Mouse (Mus musculus): Measurements from ENCODE around the gene Ulk4. TPM values are rescaled to one million over a fixed set of nuclear protein-coding genes. Genes with fewer than 3 reads are reported as not detected.
"Not testable (repeated sequence)": the region's sequence is repeated elsewhere in the genome, so short reads cannot be mapped to it uniquely, and the experiment has no call there.

Ulk4 gene
- polyA plus RNA-seq, 1 experiment = 2.9 TPM

GRCm38 (mm10) chr9:121249805-121250204, 27.2 kb downstream of the Ulk4 start:
- 24% methylated on average over 14 of the region's 14 CpGs for WGBS
- no peak overlapping the region for H3K27ac ChIP-seq (ENCODE audit: control insufficient read depth, insufficient read depth, low read length)
- no peak overlapping the region for H3K4me3 ChIP-seq (ENCODE audit: control insufficient read depth, insufficient read depth, low read length)
- H3K4me1 ChIP-seq (replicated peaks; ENCODE audit: control insufficient read depth, insufficient read depth, low read length) = no peaks in the 10 kb centered on the region
- no peak for DNase-seq
- H3K36me3 ChIP-seq (ENCODE audit: control insufficient read depth, insufficient read depth, low read length) = no peaks in the 10 kb centered on the region
- no peaks in the 10 kb centered on the region for H3K27me3 ChIP-seq (ENCODE audit: control insufficient read depth, insufficient read depth, low read length)
- TF ChIP-seq POLR2A (IDR thresholded peaks at IDR 0.05; ENCODE audit: control insufficient read depth, extremely low read depth, insufficient read depth, low read length, poor library complexity) = no peak
- no peak for TF ChIP-seq CTCF (IDR thresholded peaks at IDR 0.05; ENCODE audit: borderline replicate concordance, control insufficient read depth, extremely low read depth, insufficient read depth, low read length, poor library complexity)

- Histone ChIP-seq H3K4me3 (ENCODE audit: control insufficient read depth, insufficient read depth, low read length) (no peak overlapping the region), H3K4me1 (replicated peaks; ENCODE audit: control insufficient read depth, insufficient read depth, low read length) (no peaks in the 10 kb centered on the region), H3K36me3 (ENCODE audit: control insufficient read depth, insufficient read depth, low read length) (no peaks in the 10 kb centered on the region), H3K27me3 (ENCODE audit: control insufficient read depth, insufficient read depth, low read length) (no peaks in the 10 kb centered on the region), H3K27ac (ENCODE audit: control insufficient read depth, insufficient read depth, low read length) (no peak overlapping the region)
- DNase-seq = peak; percentile 78
- TF ChIP-seq CTCF (IDR thresholded peaks at IDR 0.05; ENCODE audit: borderline replicate concordance, control insufficient read depth, extremely low read depth, insufficient read depth, low read length, poor library complexity) (no peak), POLR2A (IDR thresholded peaks at IDR 0.05; ENCODE audit: control insufficient read depth, extremely low read depth, insufficient read depth, low read length, poor library complexity) (no peak)
- WGBS = 65% methylated on average over 12 of the region's 12 CpGs
Measured at GRCm38 (mm10) chr9:121247956-121248775, 28.8 kb downstream of the Ulk4 start.

- Histone ChIP-seq H3K36me3 (ENCODE audit: control insufficient read depth, insufficient read depth, low read length) (no peaks in the 10 kb centered on the region), H3K4me3 (ENCODE audit: control insufficient read depth, insufficient read depth, low read length) (no peak overlapping the region), H3K27ac (ENCODE audit: control insufficient read depth, insufficient read depth, low read length) (no peak overlapping the region), H3K27me3 (ENCODE audit: control insufficient read depth, insufficient read depth, low read length) (no peaks in the 10 kb centered on the region), H3K4me1 (replicated peaks; ENCODE audit: control insufficient read depth, insufficient read depth, low read length) (no peaks in the 10 kb centered on the region)
- 76% methylated on average over 6 of the region's 6 CpGs for WGBS
- DNase-seq = no peak
- TF ChIP-seq POLR2A (IDR thresholded peaks at IDR 0.05; ENCODE audit: control insufficient read depth, extremely low read depth, insufficient read depth, low read length, poor library complexity) (no peak), CTCF (IDR thresholded peaks at IDR 0.05; ENCODE audit: borderline replicate concordance, control insufficient read depth, extremely low read depth, insufficient read depth, low read length, poor library complexity) (no peak)
Measured at GRCm38 (mm10) chr9:121247047-121247446, 29.9 kb downstream of the Ulk4 start.

GRCm38 (mm10) chr9:121242331-121242730, 34.7 kb downstream of the Ulk4 start:
- Histone ChIP-seq H3K27me3 (ENCODE audit: control insufficient read depth, insufficient read depth, low read length) (no peaks in the 10 kb centered on the region), H3K27ac (ENCODE audit: control insufficient read depth, insufficient read depth, low read length) (no peak overlapping the region), H3K36me3 (ENCODE audit: control insufficient read depth, insufficient read depth, low read length) (no peaks in the 10 kb centered on the region), H3K4me1 (replicated peaks; ENCODE audit: control insufficient read depth, insufficient read depth, low read length) (no peaks in the 10 kb centered on the region), H3K4me3 (ENCODE audit: control insufficient read depth, insufficient read depth, low read length) (no peak overlapping the region)
- no peak for DNase-seq
- WGBS = 86% methylated on average over 6 of the region's 6 CpGs
- no peak for TF ChIP-seq CTCF (IDR thresholded peaks at IDR 0.05; ENCODE audit: borderline replicate concordance, control insufficient read depth, extremely low read depth, insufficient read depth, low read length, poor library complexity)
- no peak for TF ChIP-seq POLR2A (IDR thresholded peaks at IDR 0.05; ENCODE audit: control insufficient read depth, extremely low read depth, insufficient read depth, low read length, poor library complexity)

GRCm38 (mm10) chr9:121241806-121242205, 35.2 kb downstream of the Ulk4 start:
- peak; percentile 21 for DNase-seq
- 38% methylated on average over 5 of the region's 5 CpGs for WGBS
- Histone ChIP-seq H3K4me3 (ENCODE audit: control insufficient read depth, insufficient read depth, low read length) (no peak overlapping the region), H3K4me1 (replicated peaks; ENCODE audit: control insufficient read depth, insufficient read depth, low read length) (no peaks in the 10 kb centered on the region), H3K27me3 (ENCODE audit: control insufficient read depth, insufficient read depth, low read length) (no peaks in the 10 kb centered on the region), H3K27ac (ENCODE audit: control insufficient read depth, insufficient read depth, low read length) (no peak overlapping the region), H3K36me3 (ENCODE audit: control insufficient read depth, insufficient read depth, low read length) (no peaks in the 10 kb centered on the region)
- TF ChIP-seq POLR2A (IDR thresholded peaks at IDR 0.05; ENCODE audit: control insufficient read depth, extremely low read depth, insufficient read depth, low read length, poor library complexity) (no peak), CTCF (IDR thresholded peaks at IDR 0.05; ENCODE audit: borderline replicate concordance, control insufficient read depth, extremely low read depth, insufficient read depth, low read length, poor library complexity) (no peak)

- no peaks in the 10 kb centered on the region for H3K27me3 ChIP-seq (ENCODE audit: control insufficient read depth, insufficient read depth, low read length)
- no peak overlapping the region for H3K4me3 ChIP-seq (ENCODE audit: control insufficient read depth, insufficient read depth, low read length)
- H3K27ac ChIP-seq (ENCODE audit: control insufficient read depth, insufficient read depth, low read length) = no peak overlapping the region
- no peak for TF ChIP-seq CTCF (IDR thresholded peaks at IDR 0.05; ENCODE audit: borderline replicate concordance, control insufficient read depth, extremely low read depth, insufficient read depth, low read length, poor library complexity)
- TF ChIP-seq POLR2A (IDR thresholded peaks at IDR 0.05; ENCODE audit: control insufficient read depth, extremely low read depth, insufficient read depth, low read length, poor library complexity) = no peak
- no peaks in the 10 kb centered on the region for H3K4me1 ChIP-seq (replicated peaks; ENCODE audit: control insufficient read depth, insufficient read depth, low read length)
- WGBS = 83% methylated on average over 8 of the region's 8 CpGs
- H3K36me3 ChIP-seq (ENCODE audit: control insufficient read depth, insufficient read depth, low read length) = no peaks in the 10 kb centered on the region
- no peak for DNase-seq
Measured at GRCm38 (mm10) chr9:121241366-121241765, 35.6 kb downstream of the Ulk4 start.

- WGBS = 48% methylated on average over 5 of the region's 5 CpGs
- H3K36me3 ChIP-seq (ENCODE audit: control insufficient read depth, insufficient read depth, low read length); H3K4me1 ChIP-seq (replicated peaks; ENCODE audit: control insufficient read depth, insufficient read depth, low read length); H3K27ac ChIP-seq (ENCODE audit: control insufficient read depth, insufficient read depth, low read length); H3K4me3 ChIP-seq (ENCODE audit: control insufficient read depth, insufficient read depth, low read length); H3K27me3 ChIP-seq (ENCODE audit: control insufficient read depth, insufficient read depth, low read length): not testable (repeated sequence)
- peak; percentile 32 for DNase-seq
Measured at GRCm38 (mm10) chr9:121240242-121240641, 36.8 kb downstream of the Ulk4 start.

Data from thymus, adult 2 months (tissue).